Mouse (Mus musculus) Muller cell, postnatal 12 days (primary cell): ENCODE data around the gene Col25a1.

ENCODE experiments used
- DNase-seq: peaks from one replicate; pipeline ENCODE4 v3.0.0-alpha.2; 2015; ENCODE audit errors: inconsistent ontology term

Gene Col25a1

GRCm38 (mm10) chr3:130131201-130131600 is at the start of gene Col25a1:
TSS of gene Col25a1 (plus strand) at chr3:130131501.
- DNase-seq, result no peak

GRCm38 (mm10) chr3:130083312-130083711 is 48.0 kb upstream of the Col25a1 start:
- DNase-seq, result no peak

DNA sequence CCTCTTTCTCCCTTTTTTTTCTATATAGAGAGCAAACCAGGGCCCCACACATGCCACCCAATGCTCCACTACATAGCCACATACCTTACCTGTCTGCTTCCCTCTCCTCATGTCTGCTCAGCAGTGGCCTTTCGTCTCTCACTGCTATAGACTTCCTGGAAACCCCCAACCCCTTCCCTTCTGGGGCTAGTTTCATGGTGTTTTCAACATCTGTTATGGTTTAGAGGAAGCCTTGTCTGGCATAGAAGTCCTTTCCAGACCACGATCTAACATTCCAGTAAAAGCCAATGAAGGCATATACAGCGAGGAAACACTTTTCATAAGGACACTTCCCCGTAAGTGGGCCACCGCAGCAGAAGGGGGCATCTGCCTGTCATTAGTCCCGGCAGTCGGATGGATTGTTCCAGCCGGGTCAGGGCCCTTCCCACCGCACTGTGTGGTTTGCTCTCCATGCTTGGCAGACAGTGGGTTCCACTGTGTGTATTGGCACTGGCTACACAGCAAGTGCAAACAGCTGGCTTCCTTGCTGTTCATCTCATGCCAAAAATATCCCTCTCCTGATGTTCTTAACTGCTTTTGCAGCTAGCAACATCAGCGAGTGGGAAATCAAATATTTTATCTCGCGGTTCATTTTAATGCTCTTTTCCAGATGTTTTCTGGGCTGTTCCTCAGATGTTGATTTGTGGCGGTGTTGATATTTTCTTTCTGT is 44.8 kb upstream of the Col25a1 start:
- DNase-seq, result no peak

DNA sequence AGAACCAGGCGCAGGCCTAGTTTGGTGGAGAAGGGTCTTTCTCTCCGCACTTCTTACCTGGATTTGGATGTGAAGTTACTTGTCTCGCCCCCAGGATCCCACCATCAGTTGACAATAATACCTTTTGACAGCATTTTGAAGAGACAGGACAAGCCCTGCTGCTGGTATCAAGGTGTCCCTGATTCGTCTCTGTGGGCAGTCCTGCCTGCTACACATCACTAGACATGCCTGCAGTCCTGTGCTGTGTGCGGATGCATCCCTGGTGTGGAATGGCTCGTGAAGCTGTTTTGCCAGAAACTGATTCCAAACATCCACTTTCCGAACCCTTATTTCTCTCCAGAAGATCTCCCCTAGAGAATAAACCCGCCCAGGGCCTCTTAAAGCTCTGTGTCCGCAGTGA is 43.8 kb upstream of the Col25a1 start:
- no peak for DNase-seq

- no peak for DNase-seq
Measured at GRCm38 (mm10) chr3:130088654-130089053, 42.6 kb upstream of the Col25a1 start.

GRCm38 (mm10) chr3:130090460-130090859 is 40.8 kb upstream of the Col25a1 start:
- DNase-seq, result no peak

- no peak for DNase-seq
Measured at GRCm38 (mm10) chr3:130094125-130094704, 37.1 kb upstream of the Col25a1 start.

DNA sequence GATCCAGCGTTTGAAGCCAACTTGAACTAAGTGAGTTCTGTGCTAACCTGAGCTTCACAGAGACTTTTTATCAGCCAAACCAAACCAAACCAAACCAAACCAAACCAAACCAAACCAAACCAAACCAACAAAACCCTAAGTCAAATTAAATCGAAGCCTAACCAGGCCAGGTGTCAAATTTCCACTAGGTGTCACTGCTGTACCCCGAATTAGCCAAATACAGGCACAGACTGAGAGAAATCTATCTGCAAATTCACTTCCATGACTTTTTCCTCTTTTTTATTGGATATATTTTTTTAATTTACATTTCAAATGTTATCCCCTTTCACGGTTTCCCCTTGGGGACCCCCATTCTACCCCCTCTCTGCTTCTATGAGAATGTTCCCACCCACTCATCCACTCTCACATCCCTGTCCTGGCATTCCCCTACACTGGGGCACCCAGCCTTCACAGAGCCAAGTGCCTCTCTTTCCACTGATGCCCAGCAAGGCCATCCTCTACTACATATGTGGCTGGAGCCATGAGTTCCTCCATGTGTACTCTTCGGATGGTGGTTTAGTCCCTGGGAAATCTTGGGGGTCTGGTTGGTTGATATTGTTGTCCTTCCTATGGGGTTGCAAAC is 36.0 kb upstream of the Col25a1 start:
- DNase-seq, result peak; percentile 10

DNA sequence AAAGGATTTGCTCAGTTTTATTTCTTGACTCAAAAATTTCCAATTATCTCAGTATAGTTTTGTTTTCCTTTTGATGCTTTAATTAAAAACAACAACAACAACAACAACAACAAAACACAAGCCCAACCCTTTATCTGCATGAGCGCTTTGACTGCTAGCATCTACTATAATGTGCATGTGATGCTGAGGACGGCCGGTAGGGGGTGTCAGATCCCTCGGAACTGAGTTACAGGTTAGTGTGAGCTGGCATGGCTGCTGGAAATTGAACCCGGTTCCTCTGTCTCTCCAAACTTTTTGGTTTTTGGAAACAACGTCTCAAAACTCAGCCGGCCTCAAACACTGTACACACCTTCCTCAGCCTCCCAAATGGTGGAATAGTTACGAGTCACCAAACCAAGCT is 27.8 kb upstream of the Col25a1 start:
- no peak for DNase-seq

DNA sequence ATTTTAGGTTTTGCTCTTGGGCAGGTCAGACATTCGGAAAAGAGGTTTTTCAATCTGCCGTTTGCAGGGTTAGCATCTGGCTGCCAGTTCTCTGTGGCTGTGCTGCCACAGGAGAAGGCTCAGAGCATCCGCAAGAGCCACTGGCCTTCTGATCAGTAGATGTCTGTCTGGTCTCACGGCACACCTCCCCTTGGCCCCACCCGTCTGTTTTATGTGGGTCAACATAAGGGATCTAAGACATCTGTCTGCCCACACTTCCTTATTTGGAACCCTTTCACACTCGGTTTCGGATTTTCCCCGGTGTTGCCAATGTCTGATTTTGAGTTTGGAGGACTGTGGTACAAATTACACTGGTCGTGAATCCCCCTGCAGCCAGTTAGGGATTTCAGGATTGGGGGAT is 26.8 kb upstream of the Col25a1 start:
- no peak for DNase-seq

GRCm38 (mm10) chr3:130116886-130117285 is 14.4 kb upstream of the Col25a1 start:
- no peak for DNase-seq

DNA sequence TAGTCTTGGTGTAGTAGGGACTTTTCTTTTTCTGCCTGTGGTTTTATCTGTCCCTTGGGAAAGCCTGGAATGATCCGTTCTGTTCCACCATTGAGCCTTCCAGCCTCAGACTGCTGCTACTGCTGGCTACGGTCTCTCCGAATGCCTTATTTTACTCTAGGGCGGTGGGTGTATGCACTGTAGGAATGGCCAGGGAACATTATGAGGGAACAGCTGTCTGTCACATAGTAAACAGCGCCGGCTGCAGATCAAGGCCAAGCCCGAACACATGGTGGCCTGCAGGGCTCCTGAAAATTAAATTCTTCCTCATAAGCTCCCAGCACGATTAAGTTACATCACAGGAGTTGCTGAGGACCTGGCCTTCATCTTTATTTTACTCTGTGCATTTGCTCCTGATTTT is 3.5 kb upstream of the Col25a1 start:
- no peak for DNase-seq

DNA sequence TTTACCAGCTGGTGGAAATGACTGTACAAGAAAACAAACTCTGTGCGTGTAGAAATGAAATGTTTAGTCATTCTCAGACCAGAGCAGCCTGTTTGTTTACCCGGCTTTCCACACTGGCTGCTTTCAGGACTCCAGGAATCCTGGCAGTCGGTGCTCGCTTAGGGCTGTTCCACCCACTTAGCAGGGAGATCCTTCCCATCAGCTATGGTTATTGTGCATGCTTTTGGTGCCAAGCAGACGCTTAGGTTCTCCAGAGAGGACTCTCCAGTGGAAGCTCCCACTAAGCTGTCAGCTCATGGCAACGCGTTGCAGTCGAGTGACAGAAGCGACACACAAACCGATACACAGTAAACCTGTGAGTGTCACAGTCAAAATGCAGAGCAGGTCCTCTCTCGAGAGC is 2.7 kb upstream of the Col25a1 start:
- DNase-seq, result no peak

GRCm38 (mm10) chr3:130129635-130130206 is 1.6 kb upstream of the Col25a1 start:
- no peak for DNase-seq

- DNase-seq, result peak; percentile 12
Measured at GRCm38 (mm10) chr3:130137204-130137603, 5.9 kb downstream of the Col25a1 start.

- peak; percentile 14 for DNase-seq
Measured at GRCm38 (mm10) chr3:130137640-130138039, 6.3 kb downstream of the Col25a1 start.

- no peak for DNase-seq
Measured at GRCm38 (mm10) chr3:130145874-130146273, 14.6 kb downstream of the Col25a1 start.

DNA sequence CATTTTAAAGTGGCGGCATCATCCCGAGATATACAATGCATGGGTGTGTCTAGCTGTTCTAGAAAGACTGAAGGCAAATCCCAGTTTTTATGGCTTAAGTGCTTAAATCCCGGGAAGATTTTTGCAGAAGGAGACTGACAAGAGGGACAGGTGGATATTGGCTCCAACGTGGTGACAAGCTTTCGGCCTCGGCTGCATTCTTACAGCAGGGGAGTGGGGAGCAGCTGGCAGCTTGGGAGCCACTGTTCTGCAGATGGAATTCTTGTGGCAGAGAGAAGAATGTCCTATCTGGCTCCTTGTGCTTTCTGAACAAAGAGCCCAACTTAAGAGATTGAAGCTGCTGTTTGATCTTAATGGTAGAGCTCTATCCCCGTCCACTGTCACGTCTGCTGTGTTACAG is 16.5 kb downstream of the Col25a1 start:
- DNase-seq, result peak; percentile 17

GRCm38 (mm10) chr3:130149180-130149579 is 17.9 kb downstream of the Col25a1 start:
- DNase-seq, result no peak

GRCm38 (mm10) chr3:130153117-130153516 is 21.8 kb downstream of the Col25a1 start:
- no peak for DNase-seq

DNA sequence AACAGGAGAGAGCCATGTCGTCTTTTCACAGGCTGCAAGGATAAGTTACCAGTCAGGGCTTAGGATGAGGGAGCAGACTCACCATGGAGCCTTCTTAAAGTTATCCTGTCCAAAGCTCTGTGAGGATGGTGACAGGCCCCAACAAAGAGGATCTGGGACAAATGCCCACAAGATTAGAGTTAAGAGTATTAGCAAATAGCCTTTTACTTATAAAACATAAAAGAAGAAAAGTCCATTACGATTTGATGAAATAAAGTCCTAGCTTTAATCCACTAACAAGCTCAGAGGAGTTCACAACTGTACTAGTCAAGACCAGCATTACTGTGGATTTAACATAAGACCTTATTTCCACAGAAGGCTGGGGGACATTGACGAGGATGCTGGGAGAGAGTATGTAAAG is 26.2 kb downstream of the Col25a1 start:
- DNase-seq, result no peak

DNA sequence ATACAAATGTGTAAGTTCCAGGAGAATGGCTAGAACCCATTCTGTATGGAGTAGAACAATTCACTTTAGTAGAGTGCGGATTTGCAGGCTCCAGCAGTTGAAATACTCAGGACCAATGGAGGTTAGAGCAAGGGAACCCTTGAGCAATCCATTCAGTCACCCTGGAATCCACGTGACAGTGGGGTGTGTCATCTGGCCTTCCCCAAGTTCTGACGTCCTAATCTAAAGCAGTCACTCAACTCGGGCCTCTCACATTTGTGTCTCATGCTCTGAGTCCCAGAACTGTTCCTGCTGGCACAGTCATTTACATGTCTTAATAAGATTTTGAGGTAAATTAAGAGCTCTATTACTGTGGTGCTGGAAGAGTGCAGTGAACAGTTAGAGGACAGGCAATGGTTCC is 28.6 kb downstream of the Col25a1 start:
- no peak for DNase-seq

- DNase-seq, result no peak
Measured at GRCm38 (mm10) chr3:130160902-130161301, 29.6 kb downstream of the Col25a1 start.
